Mouse (Mus musculus): ENCODE measurements at regions not wholly inside any gene's neighbourhood (a gene's known extent, or its start where the extent isn't known, plus 50 kb on each side); places are given as distances from the start of the nearest gene placed in this dataset.
A peak's percentile ranks its signal among the peaks of the same experiment; 100 is the strongest.

DNA sequence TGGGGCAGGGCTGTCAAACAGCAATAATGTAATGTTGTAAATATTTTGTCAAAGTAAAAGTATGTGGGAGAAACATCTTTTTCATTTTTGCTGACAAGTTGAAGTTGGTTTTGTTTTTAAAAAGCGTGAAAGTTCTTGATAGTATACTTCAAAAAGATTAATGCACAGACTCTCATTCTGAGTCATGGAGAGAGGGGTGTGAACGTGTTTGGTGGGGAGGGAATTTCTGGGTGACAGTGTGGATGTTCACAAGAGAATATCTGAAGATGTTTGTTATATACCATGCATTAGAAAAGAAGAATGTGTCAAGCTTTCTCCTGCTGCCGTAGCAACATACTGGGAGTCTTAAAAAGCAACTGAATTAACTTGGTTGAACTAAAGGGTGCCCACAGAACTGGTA lies 57.0 kb downstream of the Rps29 start:
- no peak for DNase-seq (ENCODE audit: low read depth, low spot score)

DNA sequence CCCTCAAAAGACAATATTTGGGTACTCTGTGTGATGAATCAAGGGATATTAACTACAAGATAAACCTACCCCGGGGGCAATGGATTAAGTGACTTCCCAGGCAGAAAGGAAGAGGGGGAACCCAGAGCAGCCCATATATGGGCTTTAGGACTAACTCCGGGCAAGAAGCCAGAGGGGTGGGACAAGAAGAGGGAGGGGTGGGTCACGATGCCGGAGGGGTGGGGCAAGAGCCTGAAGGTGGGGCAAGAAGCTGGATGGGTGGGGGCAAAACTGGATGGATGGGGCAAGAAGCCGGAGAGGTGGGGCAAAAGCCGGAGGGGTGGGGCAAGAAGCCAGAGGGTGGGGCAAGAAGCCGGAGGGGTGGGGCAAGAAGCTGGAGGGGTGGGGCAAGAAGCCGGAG lies 64.1 kb downstream of the Rps29 start:
- DNase-seq (ENCODE audit: low read depth, low spot score), result peak; percentile 62

DNA sequence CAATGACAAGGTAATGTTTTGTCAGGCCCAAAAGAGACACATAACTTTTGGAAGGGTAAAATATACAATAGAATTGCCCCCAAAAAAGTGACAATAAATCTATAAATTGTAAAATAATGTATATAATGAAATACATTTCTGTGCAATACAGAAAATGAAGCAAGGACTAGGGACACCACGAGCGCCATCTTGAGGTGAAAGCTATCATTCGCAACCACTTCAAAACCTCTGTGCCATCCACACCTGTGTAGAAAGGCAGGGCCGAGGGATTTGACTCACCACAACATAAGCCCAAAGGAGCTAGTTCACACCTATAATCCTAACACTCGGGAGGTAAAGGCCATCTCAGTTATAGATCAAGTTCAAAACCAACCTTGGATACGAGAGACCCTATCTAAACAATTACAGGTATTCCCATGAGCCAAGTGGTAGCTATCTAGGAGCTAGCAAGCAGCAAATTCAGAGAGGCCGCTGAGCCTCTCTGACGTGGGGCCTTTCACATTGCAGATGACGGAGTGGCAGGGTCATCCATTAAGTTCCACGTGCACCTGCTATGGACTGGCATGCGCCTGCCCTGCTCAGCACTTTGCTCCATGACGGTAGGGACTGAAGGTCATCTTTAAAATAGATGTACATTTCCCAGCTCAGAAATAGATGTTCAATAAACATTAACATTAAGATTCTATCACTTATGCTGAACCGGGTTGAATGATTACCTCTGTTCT lies 65.8 kb downstream of the Rps29 start:
- DNase-seq (ENCODE audit: low read depth, low spot score), result peak; percentile 57

DNA sequence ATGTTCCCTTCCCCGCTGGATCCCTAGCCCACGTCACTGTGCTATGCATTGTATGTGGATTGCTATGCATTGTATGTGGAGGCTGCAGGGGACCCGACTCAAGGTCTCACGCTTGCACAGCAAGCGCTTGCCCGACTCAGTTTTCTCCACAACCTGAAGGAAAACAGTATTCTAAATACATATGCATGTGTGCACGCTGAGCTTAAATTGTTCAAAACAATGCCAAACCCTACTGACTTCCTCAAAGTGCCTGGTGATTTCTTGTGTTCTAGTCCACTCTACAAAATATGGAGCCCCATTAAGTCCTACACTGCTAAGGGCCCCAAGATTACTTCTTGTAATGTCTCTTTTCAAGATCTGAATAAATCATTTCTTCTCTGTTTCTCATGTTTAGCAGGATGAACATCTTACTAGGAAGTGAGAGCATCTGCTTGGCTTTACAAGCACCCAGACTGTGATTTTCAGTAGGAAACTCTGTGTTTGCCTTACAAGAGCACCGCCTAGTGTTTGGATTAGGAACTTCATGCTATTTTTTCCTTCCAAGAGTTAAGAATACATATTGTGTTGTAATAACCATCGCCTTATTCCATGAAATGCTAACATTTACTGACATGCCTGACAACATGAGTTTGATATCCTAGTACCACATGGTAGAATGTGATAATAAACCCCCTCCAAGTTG lies 70.9 kb downstream of the Rps29 start:
- DNase-seq (ENCODE audit: low read depth, low spot score), result peak; percentile 67

DNA sequence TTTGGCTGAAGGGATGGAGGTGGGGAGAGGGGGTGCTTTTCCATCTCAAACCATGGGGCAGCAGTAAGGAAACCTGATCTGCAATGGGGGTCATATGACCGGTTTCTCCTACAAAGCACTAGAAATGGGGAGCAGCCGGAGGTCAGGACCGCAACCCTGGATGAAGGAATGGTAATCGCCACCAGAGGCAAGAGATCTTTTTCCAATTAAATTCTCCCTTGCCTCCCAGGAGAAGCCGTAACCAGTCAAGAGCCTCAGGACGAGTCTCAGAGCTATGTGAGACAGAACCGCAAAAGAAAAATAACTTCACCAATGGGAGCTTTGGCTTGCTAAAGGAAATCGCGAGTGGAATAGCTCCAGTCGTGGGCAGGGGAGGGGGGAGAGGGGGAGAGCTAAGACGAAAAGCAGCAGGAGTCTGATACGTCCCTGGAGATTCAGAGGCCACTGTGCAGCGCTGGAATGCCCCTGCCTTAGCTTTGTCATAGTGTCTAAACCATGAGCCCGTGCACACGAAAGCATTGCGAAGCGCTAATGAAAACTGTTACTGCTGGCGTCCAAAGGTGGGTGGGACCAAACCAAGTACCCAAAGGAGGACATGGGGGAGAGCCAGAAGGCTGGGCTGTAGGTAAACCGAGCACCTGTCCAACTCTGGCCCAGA lies 73.3 kb downstream of the Rps29 start:
- no peak for DNase-seq (ENCODE audit: low read depth, low spot score)

DNA sequence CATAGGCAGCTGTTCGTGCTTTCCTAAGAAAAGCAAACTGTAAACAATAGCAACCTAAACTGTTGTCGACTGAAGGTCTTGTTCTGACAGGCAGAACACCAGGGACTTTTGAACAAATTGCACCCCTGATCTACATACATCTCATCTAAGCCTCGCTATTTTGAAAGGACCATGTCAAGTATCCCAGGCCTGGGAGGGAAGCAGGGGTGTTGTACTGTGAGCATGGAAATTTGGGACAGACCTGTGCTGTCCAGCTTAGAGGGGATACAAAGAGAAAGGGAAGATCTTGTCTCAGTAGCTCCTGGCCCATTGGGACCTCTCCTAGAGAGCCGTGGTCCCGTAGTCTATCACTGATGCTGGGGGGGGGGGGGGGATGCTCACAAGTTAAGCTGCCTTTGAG lies 74.3 kb downstream of the Rps29 start:
- DNase-seq (ENCODE audit: low read depth, low spot score), result no peak

DNA sequence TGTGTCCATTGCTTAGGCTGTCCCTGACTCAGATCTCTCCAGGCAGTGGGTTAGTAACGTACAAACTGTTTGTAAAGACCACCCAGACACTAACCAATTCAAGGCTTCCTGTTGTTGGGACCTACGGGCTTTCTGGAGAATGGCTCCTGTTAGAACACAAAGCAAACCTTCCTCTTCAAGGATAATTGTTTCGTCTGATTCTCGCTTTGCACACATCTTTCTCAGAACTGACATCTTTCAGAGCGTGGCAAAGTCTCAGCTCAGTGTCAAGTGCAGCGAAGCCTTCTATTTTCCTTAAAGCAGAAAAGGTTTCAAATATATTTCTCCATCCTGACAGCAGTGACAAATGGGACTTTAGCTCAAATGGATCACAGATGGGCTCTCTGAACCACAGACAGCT lies 76.9 kb downstream of the Rps29 start:
- DNase-seq (ENCODE audit: low read depth, low spot score), result no peak

DNA sequence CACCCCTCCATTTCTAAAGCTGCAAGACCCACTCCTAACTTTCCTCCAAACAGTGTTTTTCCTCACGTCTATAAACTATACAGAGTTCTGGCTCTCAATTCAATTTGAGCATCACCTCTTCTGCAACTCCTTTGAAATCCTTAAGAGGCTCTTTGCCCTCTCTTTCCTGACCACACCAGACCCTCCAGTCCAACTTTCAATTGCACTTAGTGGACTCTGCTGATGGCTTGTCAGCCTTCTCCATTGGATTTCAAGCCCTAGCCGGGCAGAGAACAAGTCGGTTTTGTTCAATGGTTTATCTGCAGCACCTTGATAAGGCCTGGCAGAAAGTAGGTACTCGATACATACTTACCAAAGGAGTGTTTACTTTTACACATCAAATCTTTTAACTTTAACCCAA lies 119.4 kb downstream of the Rps29 start:
- no peak for DNase-seq (ENCODE audit: low read depth, low spot score)

DNA sequence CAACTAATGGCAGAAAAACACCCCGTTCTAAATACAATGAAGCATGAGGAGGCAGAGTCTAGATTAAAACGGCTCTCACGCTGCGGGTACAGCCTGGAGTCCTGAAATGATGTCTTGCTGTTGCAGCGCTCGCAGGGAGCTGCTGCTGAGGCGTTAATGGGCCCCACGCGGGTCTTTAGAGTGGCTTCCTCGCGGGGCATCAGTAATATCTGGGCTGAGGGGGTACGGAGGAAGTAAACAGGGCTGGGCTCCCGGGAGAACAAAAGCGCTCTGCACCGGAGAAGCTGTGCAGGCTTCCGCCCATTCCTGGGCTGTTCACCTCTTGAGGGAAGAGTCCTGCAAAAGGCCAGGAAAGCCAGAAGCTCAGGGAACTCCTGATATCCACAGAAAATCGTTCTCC lies 135.4 kb downstream of the Rps29 start:
- peak; percentile 26 for DNase-seq (ENCODE audit: low read depth, low spot score)

DNA sequence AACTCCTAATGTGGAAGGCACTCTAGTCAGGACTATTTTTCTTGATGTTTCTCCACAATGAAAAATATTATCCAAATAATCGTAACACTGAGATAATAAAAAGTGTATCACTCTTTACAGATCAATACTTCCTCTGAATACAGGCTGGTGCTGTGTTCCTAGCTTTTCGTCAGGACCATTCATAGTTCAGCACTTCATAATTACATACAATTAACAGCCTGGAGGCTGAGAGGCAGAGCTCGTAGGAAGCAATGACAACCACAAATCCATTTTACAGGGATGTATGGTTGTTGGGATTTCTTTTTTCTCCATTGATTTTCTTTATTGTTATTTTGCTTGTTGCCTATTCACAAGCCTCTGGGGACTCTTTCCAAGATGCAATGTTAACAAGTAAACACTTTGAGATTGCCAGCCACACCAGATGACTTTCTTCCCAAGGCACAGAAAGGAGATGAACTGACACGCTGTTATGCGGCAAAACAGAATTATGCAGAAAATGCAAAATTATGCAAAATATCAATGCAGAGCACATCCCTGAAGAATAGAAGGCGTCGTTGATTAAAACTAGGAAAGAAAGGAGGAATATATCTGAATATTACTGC lies 142.2 kb downstream of the Rps29 start:
- no peak for DNase-seq (ENCODE audit: low read depth, low spot score)

DNA sequence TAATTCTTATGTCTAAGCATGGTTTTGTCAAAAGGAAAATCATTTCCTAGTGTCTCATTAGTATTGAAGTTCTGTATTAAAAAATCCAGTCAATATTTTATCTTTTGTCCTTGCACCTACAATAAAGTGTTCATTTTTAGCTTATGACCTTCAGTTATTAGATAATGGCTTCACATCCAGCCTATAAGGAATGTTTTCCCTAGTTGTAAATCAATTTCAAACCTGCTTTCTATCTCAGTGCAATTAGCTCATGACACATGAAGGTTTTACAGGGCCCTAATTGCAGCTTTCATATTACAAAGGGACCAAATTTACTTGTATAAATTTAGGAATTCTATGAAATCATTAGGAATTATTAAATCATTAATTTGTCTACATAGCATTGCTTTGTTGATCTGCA lies 153.8 kb downstream of the Rps29 start:
- no peak for DNase-seq (ENCODE audit: low read depth, low spot score)

DNA sequence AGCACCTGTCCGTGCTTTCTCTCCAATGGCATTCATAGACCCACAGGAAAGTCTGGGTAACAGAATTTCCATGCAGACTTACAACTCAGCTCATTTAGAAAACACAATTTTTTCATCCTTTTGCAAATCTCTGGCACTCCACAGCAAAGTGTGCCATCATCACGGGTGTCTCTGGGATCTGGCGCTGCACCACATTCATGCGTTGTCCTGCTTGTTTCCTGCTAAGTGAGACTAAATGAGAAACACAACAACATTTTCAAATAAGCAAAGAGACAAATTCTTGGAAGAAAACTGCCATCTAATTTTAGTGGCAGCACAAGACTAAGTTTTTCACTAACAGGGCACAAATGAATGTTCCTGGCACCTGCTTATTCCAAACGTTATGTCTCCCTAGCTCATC lies 156.9 kb downstream of the Rps29 start:
- DNase-seq (ENCODE audit: low read depth, low spot score), result no peak

DNA sequence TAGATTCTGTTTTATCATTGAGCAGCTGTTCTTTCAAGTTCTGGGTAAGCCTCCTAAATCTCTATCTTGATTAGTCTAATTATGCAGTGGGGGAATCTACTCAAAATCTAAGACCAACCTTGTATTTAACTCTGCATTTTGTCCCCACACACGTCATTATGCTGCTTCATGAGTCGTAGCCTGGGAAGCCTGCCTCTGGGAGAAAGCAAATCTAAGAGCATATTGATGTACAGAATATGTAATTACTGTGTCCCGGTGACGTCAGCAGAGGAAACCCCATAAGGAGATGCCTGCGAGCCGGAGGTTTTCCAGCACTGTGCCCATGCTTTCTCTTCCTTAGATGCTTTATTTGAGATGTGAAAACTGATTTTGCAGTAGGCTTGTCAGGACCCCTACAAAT lies 161.7 kb downstream of the Rps29 start:
- no peak for DNase-seq (ENCODE audit: low read depth, low spot score)

DNA sequence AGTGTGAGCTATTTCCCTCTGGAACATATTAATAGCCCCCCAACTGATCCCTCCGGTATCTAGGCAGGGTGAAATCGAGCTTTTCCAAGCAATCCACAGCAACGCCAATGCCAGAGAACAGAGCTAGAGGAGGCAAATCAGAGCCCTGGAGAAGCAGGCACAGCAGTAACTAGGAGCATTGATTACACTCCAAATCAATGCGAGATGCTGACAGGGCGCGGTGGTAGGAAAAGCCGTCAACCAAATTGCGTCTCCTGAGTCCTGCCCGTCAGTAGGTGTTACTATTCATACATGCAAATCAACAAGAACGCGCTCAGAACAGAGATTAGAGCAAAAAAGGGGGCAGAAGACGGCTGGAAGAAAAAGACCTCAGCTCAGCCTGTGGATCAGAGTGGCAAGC lies 162.2 kb downstream of the Rps29 start:
- DNase-seq (ENCODE audit: low read depth, low spot score), result no peak

DNA sequence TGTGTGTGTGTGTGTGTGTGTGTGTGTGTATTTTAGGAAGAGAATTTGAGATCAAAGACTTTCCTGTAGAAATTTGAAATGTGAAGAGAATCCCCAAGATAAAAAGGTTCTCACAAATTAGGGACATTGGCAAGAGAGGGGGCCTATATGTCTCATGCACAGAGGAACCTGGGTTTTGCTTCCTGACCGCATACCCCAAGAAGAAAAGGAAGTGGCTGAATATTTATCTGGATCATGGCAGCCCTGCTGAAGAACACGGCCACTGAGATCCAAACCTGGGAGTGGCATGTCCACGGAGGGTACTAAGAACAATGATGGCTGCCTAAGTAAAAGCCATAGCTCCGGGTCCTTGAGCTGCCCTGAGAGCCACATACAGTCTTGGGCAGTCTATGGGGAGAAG lies 178.3 kb downstream of the Rps29 start:
- DNase-seq (ENCODE audit: low read depth, low spot score), result no peak

DNA sequence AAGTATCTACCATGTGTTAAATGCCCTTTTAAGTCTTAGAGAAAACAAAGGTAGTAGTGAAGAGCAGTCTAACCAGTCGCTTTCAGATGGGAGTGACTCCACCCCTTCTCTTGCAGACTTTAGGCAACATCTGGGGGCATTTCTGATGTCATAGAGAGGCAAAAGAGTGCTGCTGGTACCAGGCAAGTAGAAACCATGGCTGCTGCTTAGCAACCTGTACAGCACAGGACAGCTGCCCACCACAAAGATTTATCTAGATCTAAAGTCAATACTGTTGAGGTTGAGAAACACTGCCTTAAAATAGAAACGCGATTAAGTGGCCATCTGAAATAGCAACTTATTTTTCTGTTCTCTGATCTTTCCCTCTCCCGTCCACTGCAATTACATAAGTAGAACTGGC lies 178.8 kb downstream of the Rps29 start:
- DNase-seq (ENCODE audit: low read depth, low spot score), result no peak

DNA sequence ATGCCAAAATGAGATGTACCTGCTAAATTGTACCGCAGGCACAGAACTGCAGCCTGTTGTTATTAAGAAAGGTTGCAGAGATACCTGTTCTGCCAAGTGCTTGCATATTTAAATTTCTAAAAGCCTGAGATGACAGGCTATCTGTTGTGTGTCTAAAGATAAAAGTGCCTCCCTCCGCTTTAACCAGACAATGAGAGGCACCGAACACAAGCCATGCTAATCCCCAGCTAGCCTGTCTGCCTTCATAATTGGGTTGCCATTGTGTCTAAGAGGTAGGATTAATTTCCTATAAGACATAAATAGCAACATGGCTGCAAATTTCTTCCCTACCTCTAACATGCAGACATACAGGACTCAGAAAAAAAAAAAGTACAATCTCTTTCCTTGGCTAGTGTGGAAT lies 179.8 kb downstream of the Rps29 start:
- DNase-seq (ENCODE audit: low read depth, low spot score), result no peak

DNA sequence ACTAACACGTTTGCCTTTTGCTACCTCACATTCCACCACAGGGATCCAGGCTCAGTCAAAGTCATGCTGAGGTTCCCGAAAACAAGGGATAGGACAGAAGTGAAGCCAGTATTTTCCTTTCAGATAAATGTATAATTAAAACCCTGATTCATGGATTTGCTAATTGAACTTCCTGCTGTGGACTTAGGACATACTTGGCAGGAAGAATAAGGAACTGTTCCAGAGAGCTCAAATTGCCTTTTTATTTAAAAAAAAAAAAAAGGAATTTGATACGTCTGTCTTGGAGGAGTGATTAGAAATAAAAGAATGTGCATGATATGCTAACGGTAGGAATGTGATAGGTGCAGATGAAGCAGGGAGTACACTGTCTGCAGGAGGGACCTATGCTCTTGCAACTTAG lies 181.7 kb downstream of the Rps29 start:
- DNase-seq (ENCODE audit: low read depth, low spot score), result no peak

DNA sequence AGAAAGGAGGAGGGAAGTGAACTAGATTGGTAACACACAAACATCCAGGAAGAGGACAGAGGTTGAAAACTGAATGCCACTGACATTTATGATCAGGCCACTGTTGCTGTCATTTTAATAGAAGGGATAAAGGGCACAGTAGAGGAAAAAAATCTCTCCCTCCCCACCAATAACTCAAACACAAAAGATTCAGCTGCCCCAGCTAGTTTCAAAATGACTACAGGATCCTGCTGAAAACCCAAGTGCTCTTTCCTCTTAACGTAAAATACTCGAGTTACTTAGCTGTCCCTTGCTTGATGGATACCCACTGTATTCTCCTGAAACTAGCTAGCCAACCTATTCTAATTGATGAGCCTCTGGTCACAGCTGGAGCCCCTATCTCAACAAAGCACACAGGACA lies 211.7 kb downstream of the Rps29 start:
- DNase-seq (ENCODE audit: low read depth, low spot score), result no peak

DNA sequence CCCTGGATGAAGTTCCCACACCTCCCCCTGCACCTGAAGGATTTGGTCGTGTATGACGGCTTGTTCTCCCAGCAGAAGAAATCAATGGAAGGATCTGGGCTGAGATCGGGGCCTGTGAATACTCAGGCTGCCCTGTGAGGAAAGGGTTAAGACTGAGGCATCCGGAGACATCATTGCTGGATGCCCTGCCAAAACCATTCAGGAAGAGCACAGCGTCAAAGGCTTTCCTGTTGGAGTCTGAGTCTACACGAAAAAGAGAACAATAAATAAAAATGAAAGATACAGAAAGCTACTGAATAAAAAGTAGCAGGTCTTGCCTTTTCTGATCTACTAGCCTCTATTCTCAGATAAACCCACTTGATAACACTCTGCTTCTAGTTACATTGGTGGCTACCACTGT lies 248.4 kb downstream of the Rps29 start:
- DNase-seq (ENCODE audit: low read depth, low spot score), result no peak

DNA sequence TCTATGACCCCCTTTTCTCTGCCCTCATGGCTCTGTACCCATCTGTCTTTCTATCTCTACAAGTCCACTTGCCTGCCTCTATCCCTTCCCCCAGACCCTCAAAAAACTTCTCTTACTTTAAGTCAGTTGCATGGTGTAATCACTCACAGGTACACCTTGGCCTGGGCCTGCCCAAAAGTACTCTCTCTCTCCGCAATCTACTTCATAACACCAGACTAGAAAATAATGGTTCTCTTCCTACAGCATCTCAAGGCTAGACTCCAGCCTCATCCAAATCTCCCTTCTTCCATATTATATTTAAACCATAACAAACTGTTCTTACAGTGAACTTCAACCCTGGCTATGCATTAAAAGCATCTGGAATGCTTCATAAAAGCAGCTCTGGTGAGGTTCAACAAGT lies 254.2 kb downstream of the Rps29 start:
- no peak for DNase-seq (ENCODE audit: low read depth, low spot score)

DNA sequence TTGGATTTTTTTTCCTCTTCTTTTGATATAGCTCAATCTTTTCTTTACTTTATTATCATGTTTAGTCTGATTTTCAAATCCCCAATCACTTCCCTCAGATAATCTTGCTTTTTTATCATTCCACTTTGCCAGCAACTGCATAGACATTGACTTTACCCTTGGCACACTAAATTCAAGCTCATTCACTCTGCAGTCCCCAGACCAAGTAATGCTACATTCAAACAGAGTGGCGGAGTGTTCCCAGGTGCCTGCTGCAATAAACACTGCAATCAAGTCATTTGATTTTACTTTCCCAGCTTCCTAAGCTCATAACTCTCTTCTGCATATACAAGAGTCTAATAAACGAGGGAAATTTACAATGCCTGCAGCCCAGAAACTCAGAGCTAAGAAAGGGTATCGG lies 269.8 kb downstream of the Rps29 start:
- no peak for DNase-seq (ENCODE audit: low read depth, low spot score)

DNA sequence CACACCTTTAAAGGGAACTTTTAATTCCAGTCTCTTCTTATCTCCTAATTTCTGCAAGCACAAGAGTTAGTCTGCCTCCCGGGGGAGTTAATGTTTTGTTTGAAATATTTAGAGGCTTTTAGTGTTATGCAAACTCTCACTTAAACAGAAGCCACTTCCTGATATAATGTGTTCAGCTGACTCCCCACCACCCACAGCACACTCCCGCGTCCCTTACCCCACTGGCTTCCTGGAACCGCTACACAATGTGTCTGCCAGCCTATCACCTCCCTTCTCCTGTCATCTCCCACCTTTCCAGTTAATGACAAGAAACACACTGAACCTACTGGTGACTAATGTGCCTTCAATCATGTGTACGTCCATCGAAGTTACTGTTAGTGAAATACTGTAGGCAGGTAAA lies 276.5 kb downstream of the Rps29 start:
- no peak for DNase-seq (ENCODE audit: low read depth, low spot score)
